Mouse (Mus musculus) bone marrow macrophage, adult 2 months (primary cell): ENCODE measurements at regions not wholly inside any gene's neighbourhood (a gene's known extent, or its start where the extent isn't known, plus 50 kb on each side); places are given as distances from the start of the nearest gene placed in this dataset.

Experiments
- CTCF ChIP-seq: IDR thresholded peaks from 2 replicates; pipeline ENCODE4 v1.5.1; 2012; ENCODE audit warnings: low read depth, mild to moderate bottlenecking, low read length, moderate library complexity
- POLR2A ChIP-seq: IDR thresholded peaks from 2 replicates; pipeline ENCODE4 v1.6.1; 2012; ENCODE audit warnings: mild to moderate bottlenecking, low read depth, low read length, borderline replicate concordance

GRCm38 (mm10) chr5:51888404-51888803, 301.9 kb downstream of the Dhx15 start:
- TF ChIP-seq CTCF (no peak), POLR2A (no peak)
